Mouse (Mus musculus) E14TG2a.4 (cell line): Measurements from ENCODE around the gene Cavin3.

Source experiments
- H3K27me3 ChIP-seq: 2 replicates; pipeline ENCODE4 v1.6.1; 2014; ENCODE audit warnings: low read length, control low read depth; ENCODE audit not compliant: insufficient read depth
- H3K36me3 ChIP-seq: 2 replicates; pipeline ENCODE4 v1.6.1; 2014; ENCODE audit warnings: low read length, control low read depth; ENCODE audit not compliant: insufficient read depth
- H3K4me1 ChIP-seq: replicated peaks from 2 replicates; pipeline ENCODE4 v1.6.1; 2014; ENCODE audit warnings: low read depth, low read length, control low read depth
- H3K4me3 ChIP-seq: replicated peaks from 2 replicates; pipeline ENCODE4 v1.5.1; 2014; ENCODE audit warnings: mild to moderate bottlenecking, low read length
- H3K9me3 ChIP-seq: 2 replicates; pipeline ENCODE4 v1.6.1; 2014; ENCODE audit warnings: low read length, control low read depth
- CTCF ChIP-seq: conservative IDR thresholded peaks from 2 replicates; pipeline ENCODE4 v1.5.1; 2014; ENCODE audit warnings: low read length
- NANOG ChIP-seq: IDR thresholded peaks from 2 replicates; pipeline ENCODE4 v1.6.1; 2014; ENCODE audit warnings: borderline replicate concordance, low read length, mixed read lengths
- POU5F1 ChIP-seq: IDR thresholded peaks from 2 replicates; pipeline ENCODE4 v1.6.1; 2014; ENCODE audit warnings: low read length, borderline replicate concordance

The Cavin3 gene

DNA sequence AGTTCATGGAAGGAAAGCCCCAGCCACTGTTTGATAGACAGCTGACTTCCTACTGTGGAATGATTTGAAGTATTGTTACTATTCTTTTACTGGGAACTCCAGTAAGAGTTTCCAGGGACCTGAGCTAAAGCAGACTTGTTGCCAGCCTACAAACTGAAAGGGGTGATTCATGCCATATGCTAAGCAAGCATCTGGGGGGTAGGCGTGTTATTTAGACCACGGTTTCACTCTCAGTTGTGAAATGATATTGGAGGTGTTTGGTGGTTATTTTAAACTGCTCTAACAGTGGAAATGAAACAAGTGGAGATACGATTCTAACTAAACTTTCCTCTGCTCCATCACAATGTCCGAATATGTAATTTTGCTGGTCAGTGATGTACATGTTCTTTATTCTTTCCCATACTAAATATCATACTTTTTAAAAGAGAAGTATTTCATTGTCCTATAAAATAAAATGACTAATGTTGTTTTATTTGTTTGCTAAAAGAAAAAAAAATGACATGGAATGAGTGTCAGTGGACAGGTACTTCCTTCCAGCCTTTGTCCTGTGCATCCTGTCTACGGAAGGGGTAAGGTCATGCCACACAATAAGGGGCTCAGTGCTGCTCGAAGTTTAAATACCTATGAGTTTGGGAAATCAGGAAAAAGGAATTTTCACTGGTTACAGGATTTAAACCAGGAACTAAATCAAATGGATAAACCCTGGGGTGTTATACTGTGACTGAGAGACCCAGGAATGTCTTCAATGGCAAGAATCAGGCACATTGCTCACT, 5.2 kb upstream of the Cavin3 start:
- peaks cover 26% of the 10 kb centered on the region for H3K27me3 ChIP-seq
- H3K36me3 ChIP-seq, result no peaks in the 10 kb centered on the region
- H3K4me3 ChIP-seq, result no peak overlapping the region
- H3K9me3 ChIP-seq, result no peaks in the 10 kb centered on the region
- TF ChIP-seq NANOG, result no peak
- no peak for TF ChIP-seq POU5F1
- no peak for TF ChIP-seq CTCF
- H3K4me1 ChIP-seq, result peaks cover 8% of the 10 kb centered on the region

DNA sequence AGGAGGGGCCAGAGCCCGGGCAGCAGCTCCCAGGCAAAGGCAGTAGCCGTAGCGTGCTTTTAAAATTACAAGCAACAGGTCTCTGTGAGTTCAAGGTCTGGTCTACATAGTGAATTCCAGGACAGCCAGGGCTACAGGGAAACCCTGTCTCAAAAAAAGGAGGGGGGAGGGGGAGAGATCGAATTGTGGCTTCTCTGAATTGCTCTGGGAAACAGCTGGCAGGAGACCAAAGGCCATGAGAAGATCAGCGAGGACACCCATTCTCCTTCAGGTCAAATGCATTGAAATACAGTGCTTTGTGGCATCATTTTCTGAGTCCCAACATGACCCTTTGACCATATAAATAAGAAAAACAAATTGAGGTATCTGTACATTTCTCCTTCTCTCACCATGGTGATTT, 2.9 kb upstream of the Cavin3 start:
- no peaks in the 10 kb centered on the region for H3K9me3 ChIP-seq
- TF ChIP-seq POU5F1 (no peak), CTCF (no peak), NANOG (no peak)
- peaks cover 28% of the 10 kb centered on the region for H3K4me1 ChIP-seq
- no peaks in the 10 kb centered on the region for H3K36me3 ChIP-seq
- H3K27me3 ChIP-seq, result peaks cover 48% of the 10 kb centered on the region
- no peak overlapping the region for H3K4me3 ChIP-seq

DNA sequence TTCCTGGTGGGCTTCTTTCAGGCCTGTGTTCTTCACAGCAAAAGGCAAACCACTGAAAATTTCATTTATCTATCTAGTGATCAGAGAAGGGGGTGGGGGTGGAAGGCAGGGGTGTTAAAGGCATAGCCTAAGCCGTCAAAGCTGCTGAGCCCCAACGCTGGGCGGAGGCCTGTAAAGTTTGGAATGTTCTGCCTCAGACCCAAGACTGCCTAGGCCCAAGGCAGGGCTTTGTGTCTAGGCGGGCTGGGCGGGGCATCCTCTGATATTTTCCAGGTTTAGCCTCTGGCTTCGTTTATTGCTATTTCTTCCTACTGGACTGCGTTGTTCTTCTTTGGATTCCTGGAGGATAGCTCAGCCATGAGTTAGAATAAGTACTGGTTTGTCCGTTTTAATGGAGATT, 326 bp upstream of the Cavin3 start:
- H3K4me3 ChIP-seq, result peak overlapping the region; percentile 73
- H3K9me3 ChIP-seq, result no peaks in the 10 kb centered on the region
- TF ChIP-seq POU5F1 (no peak), NANOG (no peak), CTCF (no peak)
- peaks cover 33% of the 10 kb centered on the region for H3K4me1 ChIP-seq
- no peaks in the 10 kb centered on the region for H3K36me3 ChIP-seq
- H3K27me3 ChIP-seq, result peaks cover 58% of the 10 kb centered on the region

DNA sequence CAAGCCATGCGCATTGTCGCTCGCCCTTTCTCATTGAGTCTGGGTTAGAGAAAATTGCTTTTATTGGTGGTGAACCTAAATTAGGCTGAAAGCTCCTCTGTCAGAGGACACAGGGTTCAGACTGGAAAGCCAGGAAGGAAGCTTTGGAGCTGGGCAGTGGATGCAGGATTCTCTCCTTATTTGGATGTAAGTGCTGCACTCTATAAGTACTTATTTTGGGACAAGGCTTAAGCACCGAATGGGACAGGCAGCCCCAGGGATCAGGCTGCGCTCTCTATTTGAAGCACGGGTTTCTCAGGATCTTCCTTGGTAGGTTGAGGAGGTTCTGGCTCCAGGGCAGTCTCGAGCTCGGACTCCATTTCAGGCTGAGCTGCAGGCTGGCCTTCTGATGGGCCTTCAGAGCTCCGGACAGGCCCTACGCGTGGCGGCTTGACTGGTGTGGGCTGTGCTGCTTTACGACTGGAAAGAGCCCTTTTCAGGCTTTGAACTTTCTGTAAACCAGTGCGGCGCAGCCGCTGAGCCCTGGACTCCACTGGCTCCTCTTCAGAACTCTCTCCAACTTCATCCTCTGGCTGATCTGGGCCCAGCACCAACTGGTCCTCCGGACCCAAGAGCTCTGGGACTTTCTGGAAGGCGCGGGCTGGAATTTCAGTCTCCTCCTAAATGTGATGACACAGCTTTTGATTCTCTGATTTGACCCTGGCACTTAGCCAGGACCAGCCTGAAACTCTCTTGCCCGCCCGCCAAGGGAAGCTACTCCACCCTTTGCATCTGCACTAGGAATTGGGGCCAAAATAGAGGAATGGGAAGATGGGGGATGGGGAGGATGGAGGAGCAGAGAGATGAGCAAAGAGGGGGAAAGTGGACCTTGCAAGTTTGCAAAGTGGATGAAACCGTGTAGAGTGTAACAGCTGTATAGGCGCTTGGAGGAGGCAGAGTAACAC, 1.3 kb downstream of the Cavin3 start:
- TF ChIP-seq POU5F1 (no peak), CTCF (no peak), NANOG (no peak)
- H3K36me3 ChIP-seq, result no peaks in the 10 kb centered on the region
- H3K4me3 ChIP-seq, result peak overlapping the region; percentile 73
- peaks cover 58% of the 10 kb centered on the region for H3K27me3 ChIP-seq
- no peaks in the 10 kb centered on the region for H3K9me3 ChIP-seq
- peaks cover 33% of the 10 kb centered on the region for H3K4me1 ChIP-seq

DNA sequence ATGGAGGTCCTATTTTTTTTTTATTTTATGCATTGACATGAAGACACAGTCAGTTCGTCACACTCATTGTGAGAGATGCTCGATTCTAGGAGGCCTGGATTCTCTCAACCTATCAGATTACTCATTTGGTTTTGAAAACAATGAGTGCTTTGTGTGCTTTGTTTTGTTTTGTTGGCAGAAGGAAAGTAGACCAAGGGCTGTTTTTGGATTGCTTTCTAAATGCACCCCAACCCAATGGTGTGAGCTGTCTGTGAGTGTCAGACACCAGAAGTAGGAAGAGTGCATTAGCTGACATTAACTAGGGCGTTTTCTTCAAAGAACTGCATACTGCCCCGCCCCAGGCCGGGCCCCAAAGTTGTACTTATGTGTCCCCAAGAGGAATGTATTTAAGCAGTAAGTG, 2.0 kb downstream of the Cavin3 start:
- TF ChIP-seq NANOG, result no peak
- TF ChIP-seq CTCF, result no peak
- no peak for TF ChIP-seq POU5F1
- H3K36me3 ChIP-seq, result no peaks in the 10 kb centered on the region
- H3K9me3 ChIP-seq, result no peaks in the 10 kb centered on the region
- peaks cover 58% of the 10 kb centered on the region for H3K27me3 ChIP-seq
- peak overlapping the region; percentile 73 for H3K4me3 ChIP-seq
- peaks cover 33% of the 10 kb centered on the region for H3K4me1 ChIP-seq

DNA sequence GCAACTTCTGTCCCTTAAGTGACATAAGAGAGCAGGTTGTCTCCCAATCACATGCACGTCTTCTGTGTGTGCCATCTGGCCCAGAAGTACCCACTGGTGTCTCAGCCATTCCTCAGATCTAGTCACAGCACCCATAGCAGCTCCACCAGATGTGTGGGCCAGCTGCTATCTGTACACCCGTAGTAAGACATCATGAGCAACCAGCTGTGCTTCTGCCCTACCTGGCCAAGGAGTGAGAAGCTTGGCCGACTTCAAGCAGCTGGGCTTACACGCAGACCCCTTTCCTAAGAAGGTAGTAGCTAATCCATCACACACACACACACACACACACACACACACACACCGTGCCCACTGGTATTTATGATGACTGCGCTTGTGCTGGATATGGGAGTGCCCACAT, 2.9 kb downstream of the Cavin3 start:
- no peaks in the 10 kb centered on the region for H3K9me3 ChIP-seq
- TF ChIP-seq NANOG, result no peak
- TF ChIP-seq POU5F1, result no peak
- no peak for TF ChIP-seq CTCF
- H3K36me3 ChIP-seq, result no peaks in the 10 kb centered on the region
- H3K4me3 ChIP-seq, result no peak overlapping the region
- peaks cover 51% of the 10 kb centered on the region for H3K27me3 ChIP-seq
- peaks cover 33% of the 10 kb centered on the region for H3K4me1 ChIP-seq

DNA sequence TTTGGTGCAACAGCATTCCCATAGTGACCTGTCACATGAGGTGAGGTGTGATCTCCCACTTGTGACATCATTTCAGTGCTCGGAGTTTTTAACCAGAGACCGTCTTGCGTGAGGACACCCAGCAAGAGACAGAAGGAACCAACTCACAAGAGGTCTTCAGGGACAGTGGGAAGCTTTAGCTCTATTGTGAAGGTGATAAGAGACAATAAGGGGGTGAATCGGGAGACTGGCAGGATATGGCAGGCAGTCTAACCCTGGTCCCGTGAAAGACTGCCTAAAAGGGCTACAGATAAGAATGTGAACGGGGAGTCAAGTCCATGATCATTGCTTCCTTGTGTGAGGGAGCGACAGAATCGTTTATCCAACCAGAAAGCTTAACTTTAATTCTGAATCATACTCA, 3.8 kb downstream of the Cavin3 start:
- H3K36me3 ChIP-seq, result no peaks in the 10 kb centered on the region
- no peaks in the 10 kb centered on the region for H3K9me3 ChIP-seq
- peaks cover 43% of the 10 kb centered on the region for H3K27me3 ChIP-seq
- no peak for TF ChIP-seq NANOG
- no peak for TF ChIP-seq POU5F1
- TF ChIP-seq CTCF, result no peak
- H3K4me1 ChIP-seq, result peaks cover 33% of the 10 kb centered on the region
- no peak overlapping the region for H3K4me3 ChIP-seq

DNA sequence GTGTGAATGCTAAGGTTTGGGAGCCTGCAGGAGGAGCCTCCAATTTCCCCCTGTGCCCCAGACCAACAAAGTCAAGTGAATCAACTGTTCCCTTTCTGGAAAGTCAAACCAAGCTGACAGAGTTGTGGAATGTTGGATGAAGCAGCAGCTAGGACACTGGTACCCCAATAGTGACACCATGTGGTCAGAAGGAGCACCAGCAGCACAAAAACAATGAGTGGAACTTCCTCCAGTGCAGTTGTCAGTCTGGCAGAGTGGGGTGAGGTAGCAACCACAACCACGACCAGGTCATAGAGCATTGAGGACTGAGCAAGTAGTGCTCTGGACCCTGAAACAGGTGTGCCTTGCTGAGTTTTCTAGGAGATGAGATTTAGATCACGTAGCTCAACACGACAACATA, 4.3 kb downstream of the Cavin3 start:
- Histone ChIP-seq H3K27me3 (peaks cover 38% of the 10 kb centered on the region), H3K36me3 (no peaks in the 10 kb centered on the region)
- TF ChIP-seq NANOG (no peak), POU5F1 (no peak), CTCF (peak; percentile 70)

More for the DNA sequence above, 4.3 kb downstream of the Cavin3 start:
- Histone ChIP-seq H3K9me3 (no peaks in the 10 kb centered on the region), H3K4me3 (no peak overlapping the region), H3K4me1 (peaks cover 31% of the 10 kb centered on the region)
